29 mouse cellular contexts compared by ENCODE assay signal in genomic region chr10:63899891-63900290, GRCm38 (mm10). TPM values are rescaled to one million over a fixed set of nuclear protein-coding genes. Genes with fewer than 3 reads are reported as not detected.
"Had no signal": no experiment of that assay in that cellular context is flagged by ENCODE, and none has a peak within 500 bp of the region (broad histone marks: within the 10 kb centered on the region; RNA-seq: fewer than 3 reads in every experiment).

No protein-coding gene starts in this region.

- H3K4me3 ChIP-seq: left cerebral cortex, adult 2 months; limb, embryonic 12.5 days; limb, embryonic 15.5 days; lung, embryonic 15.5 days; megakaryocyte, embryonic 14.5 days; midbrain, embryonic 10.5 days; midbrain, embryonic 13.5 days; myocyte; neural tube, embryonic 13.5 days had no signal

- H3K27me3 ChIP-seq: limb, embryonic 12.5 days; limb, embryonic 15.5 days; lung, embryonic 15.5 days; megakaryocyte, embryonic 14.5 days; midbrain, embryonic 13.5 days; neural tube, embryonic 13.5 days had no signal

- ATAC-seq: midbrain, embryonic 13.5 days; midbrain, embryonic 16.5 days had no signal

- DNase-seq: kidney, postnatal 36 days; layer of hippocampus, postnatal 36 days; left cerebral cortex, postnatal 4 days; lung, adult 18-20 months; lung, postnatal 10 days; lung, postnatal 36 days; retina, postnatal 1 day; right cerebral cortex, postnatal 25 days; thymus, adult 18-20 months; thymus, postnatal 36 days had no signal

- H3K9ac ChIP-seq: limb, embryonic 12.5 days; limb, embryonic 15.5 days; liver, embryonic 14.5 days; lung, embryonic 15.5 days; midbrain, embryonic 13.5 days; neural tube, embryonic 13.5 days had no signal

- H3K4me2 ChIP-seq: limb, embryonic 12.5 days; limb, embryonic 15.5 days; liver, embryonic 11.5 days; lung, embryonic 15.5 days; midbrain, embryonic 13.5 days; neural tube, embryonic 13.5 days had no signal

- H3K9me3 ChIP-seq: limb, embryonic 12.5 days; limb, embryonic 15.5 days; lung, embryonic 15.5 days; midbrain, embryonic 10.5 days; midbrain, embryonic 13.5 days; neural tube, embryonic 13.5 days had no signal

- H3K4me1 ChIP-seq: limb, embryonic 12.5 days; limb, embryonic 15.5 days; lung, embryonic 15.5 days; megakaryocyte, embryonic 14.5 days; midbrain, embryonic 10.5 days; midbrain, embryonic 13.5 days; neural tube, embryonic 13.5 days had no signal

- H3K27ac ChIP-seq: kidney, postnatal 0 days; left cerebral cortex, adult 2 months; limb, embryonic 12.5 days; limb, embryonic 15.5 days; liver, embryonic 14.5 days; lung, embryonic 15.5 days; midbrain, embryonic 10.5 days; midbrain, embryonic 13.5 days; neural tube, embryonic 13.5 days had no signal

- H3K36me3 ChIP-seq: limb, embryonic 12.5 days; limb, embryonic 15.5 days; lung, embryonic 15.5 days; midbrain, embryonic 10.5 days; midbrain, embryonic 13.5 days; neural tube, embryonic 13.5 days had no signal

RNA-seq across cellular contexts. Expression of gene Gm10118, which starts 27.3 kb away (rescaled TPM):
- total RNA-seq: monocyte, adult 5-6 weeks; neutrophil, adult 5-6 weeks had no signal
- polyA plus RNA-seq: kidney, embryonic 14.5 days; limb, embryonic 12.5 days; liver, embryonic 14.5 days; midbrain, embryonic 10.5 days; myocyte; small intestine, adult 2 months; spleen, adult 2 months; testis, adult 2 months had no signal
